Mouse (Mus musculus) testis, adult 2 months (tissue): ENCODE measurements around the gene Erc2. TPM values are rescaled to one million over a fixed set of nuclear protein-coding genes. Genes with fewer than 3 reads are reported as not detected.

Source experiments
- H3K27ac ChIP-seq: fragments of 200-500 bp; 2 replicates; pipeline ENCODE4 v1.5.1; 2012; ENCODE audit warnings: low read depth, low read length; ENCODE audit not compliant: control insufficient read depth, insufficient read depth
- H3K27me3 ChIP-seq: fragments of 200-500 bp; 2 replicates; pipeline ENCODE4 v1.6.1; 2012; ENCODE audit warnings: mild to moderate bottlenecking, low read length, moderate library complexity; ENCODE audit not compliant: control insufficient read depth, insufficient read depth
- H3K36me3 ChIP-seq: fragments of 200-500 bp; 2 replicates; pipeline ENCODE4 v1.6.1; 2012; ENCODE audit warnings: mild to moderate bottlenecking, low read length; ENCODE audit not compliant: control insufficient read depth, insufficient read depth
- H3K4me1 ChIP-seq: fragments of 200-500 bp; 2 replicates; pipeline ENCODE4 v1.6.1; 2012; ENCODE audit warnings: low read length; ENCODE audit not compliant: control insufficient read depth, insufficient read depth
- H3K4me3 ChIP-seq: fragments of 200-500 bp; 2 replicates; pipeline ENCODE4 v1.5.1; 2012; ENCODE audit warnings: low read depth, mild to moderate bottlenecking, low read length, moderate library complexity, mixed read lengths; ENCODE audit not compliant: control insufficient read depth
- CTCF ChIP-seq: fragments of 200-500 bp; IDR thresholded peaks from 2 replicates; pipeline ENCODE4 v1.5.1; 2012; ENCODE audit warnings: low read depth, mild to moderate bottlenecking, inconsistent platforms, low read length, moderate library complexity; ENCODE audit not compliant: control insufficient read depth, insufficient read depth, insufficient replicate concordance
- POLR2A ChIP-seq: fragments of 200-500 bp; IDR thresholded peaks from 2 replicates; pipeline ENCODE4 v1.6.1; 2012; ENCODE audit warnings: low read depth, mild to moderate bottlenecking, inconsistent platforms, low read length, moderate library complexity; ENCODE audit not compliant: control insufficient read depth
- polyA plus RNA-seq: library from polyadenylated mRNA; depleted of rRNA; stranded (reverse); fragments of >200 nt; gene quantifications from 2 replicates; pipeline ENCODE4 v1.2.3, GENCODE M21; 2012

Erc2 gene
- polyA plus RNA-seq, 1 experiment: 2.4 TPM

DNA sequence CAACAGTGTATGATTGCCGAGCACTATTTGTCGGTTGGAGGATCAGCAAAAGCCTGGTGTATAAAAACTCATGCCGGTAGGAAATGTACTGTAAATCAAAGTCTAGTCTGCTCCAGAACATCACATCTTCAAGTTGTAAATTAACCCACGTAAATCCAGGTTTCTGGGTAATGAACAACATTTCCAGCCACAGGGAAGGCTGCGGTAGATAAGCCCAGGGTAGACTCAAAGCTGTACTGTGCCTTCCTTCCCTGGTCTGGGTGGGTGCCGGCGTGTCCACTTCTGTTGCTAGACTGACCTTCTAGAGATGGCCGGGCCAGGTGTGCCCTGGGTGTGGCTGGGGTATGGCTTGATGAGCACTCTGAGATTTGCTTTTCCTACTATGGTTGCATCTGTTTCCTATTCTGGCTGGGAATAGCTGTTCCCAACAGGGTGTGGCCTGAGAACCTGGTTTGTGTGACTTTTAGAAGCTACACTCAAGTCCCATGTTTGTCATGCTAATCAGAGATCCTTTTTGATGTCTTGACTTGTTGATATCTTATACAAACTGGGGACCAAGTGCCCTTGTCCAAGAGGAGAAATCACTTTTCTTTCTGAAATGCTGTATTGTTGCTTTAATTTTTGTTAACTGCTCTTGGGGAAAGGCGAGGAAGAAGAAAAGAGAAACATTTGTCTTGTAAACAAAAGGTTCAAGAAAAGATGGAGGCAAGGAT lies 616.3 kb downstream of the Erc2 start:
- H3K27ac ChIP-seq: no peak overlapping the region
- H3K27me3 ChIP-seq: no peaks in the 10 kb centered on the region
- H3K4me3 ChIP-seq: no peak overlapping the region
- no peaks in the 10 kb centered on the region for H3K4me1 ChIP-seq
- no peaks in the 10 kb centered on the region for H3K36me3 ChIP-seq
- TF ChIP-seq POLR2A (no peak), CTCF (no peak)

DNA sequence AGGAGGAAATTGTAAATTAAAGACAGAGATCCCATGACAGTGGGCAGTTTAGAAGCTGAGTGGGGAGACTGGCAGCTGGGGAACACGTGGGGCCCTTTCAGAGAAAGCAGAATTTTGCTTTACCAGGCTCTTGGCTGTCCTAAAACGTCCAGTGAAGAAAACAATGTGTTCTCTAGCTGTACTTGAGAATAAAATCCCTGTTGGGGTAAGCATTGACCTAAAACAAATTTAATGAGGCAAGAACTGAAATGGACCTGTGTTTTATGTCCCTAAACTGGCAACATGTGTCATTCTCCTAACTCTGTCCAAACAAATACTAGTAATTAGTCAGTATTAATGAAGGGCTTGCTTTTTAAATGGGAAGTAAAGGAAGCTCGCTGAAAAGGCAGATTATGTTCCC lies 617.9 kb downstream of the Erc2 start:
- TF ChIP-seq CTCF (no peak), POLR2A (no peak)
- H3K27ac ChIP-seq: no peak overlapping the region
- no peaks in the 10 kb centered on the region for H3K27me3 ChIP-seq
- no peaks in the 10 kb centered on the region for H3K36me3 ChIP-seq
- H3K4me1 ChIP-seq: no peaks in the 10 kb centered on the region
- H3K4me3 ChIP-seq: no peak overlapping the region

DNA sequence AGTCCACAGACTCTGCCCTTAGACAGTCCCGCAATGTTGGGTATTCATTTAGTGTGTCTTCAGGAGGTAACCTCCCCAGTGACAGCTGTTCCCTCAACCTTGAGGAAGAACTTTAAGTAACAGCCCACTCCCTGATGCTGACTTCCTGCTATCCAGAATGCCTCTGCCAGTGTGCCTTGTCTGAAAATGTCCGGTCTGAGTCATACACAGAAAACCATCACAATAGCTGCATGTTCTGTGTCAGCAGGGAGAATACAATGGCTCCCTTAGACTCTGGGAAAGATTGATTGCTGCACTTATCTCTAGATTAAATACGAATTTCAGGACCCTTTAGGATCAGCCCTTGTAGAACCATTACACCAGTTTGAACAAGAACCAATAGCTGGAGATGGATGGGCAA lies 620.5 kb downstream of the Erc2 start:
- H3K27me3 ChIP-seq: no peaks in the 10 kb centered on the region

DNA sequence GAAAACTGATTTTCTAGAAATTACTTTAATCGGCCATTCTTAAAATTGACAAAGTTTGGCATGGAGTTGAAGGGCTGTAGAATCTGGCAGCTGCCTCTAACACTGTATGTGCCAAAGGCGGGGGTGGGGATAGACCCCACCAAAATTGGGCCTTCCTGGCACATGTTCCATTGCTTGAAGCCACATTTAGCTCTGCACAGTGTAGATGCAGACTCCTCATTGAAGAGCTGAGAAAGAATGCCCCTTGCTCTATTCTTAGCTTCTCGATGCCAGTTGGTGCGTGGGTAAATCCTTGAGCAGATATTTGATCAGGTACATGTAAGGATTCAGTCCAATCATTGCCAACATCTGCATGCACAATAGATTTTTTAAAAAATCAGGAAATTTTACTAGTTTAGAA lies 621.2 kb downstream of the Erc2 start:
- no peak overlapping the region for H3K27ac ChIP-seq
- TF ChIP-seq CTCF (no peak), POLR2A (no peak)
- no peaks in the 10 kb centered on the region for H3K36me3 ChIP-seq
- no peaks in the 10 kb centered on the region for H3K4me1 ChIP-seq
- no peak overlapping the region for H3K4me3 ChIP-seq
- H3K27me3 ChIP-seq: no peaks in the 10 kb centered on the region

More for the DNA sequence above, 620.5 kb downstream of the Erc2 start:
- no peak for TF ChIP-seq CTCF
- Histone ChIP-seq H3K4me1 (no peaks in the 10 kb centered on the region), H3K36me3 (no peaks in the 10 kb centered on the region), H3K27ac (no peak overlapping the region), H3K4me3 (no peak overlapping the region)

DNA sequence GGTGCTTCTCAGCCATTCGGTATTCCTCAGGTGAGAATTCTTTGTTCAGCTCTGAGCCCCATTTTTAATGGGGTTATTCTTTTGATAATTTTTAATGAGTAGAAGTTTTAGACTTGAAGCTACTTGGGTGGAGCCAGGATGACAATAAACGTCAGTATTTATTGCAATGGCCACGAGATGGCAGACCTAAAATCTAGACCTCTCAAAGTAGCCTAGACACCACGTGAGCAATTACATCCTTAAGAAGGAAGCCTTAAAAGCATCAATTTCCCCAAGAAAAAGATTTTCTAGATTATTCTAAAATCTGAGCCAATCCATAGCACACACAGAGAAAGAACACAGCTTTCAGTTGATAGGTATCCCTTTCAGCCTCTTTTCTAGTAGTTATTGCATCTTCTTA lies 640.5 kb downstream of the Erc2 start:
- H3K4me1 ChIP-seq: no peaks in the 10 kb centered on the region
- no peaks in the 10 kb centered on the region for H3K36me3 ChIP-seq

DNA sequence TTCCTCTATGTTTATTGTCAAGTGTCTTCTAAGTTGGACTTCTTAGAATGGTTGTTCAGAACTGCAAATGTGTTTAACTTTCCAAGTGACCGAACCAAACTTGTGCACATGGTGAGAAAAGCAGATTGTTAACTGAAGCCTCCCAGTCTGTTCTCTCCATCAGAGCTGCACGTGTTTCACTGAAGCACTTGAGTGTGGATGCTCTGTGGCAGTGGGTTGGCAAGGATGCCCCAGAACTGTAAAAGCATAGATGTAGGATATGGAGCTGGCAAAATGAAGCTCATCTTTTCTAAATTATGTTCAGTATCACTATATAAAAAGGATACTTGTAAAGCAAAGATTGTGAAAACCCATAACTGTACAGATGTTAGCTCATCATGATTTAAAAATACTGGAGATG lies 645.1 kb downstream of the Erc2 start:
- TF ChIP-seq CTCF (no peak), POLR2A (no peak)
- no peak overlapping the region for H3K4me3 ChIP-seq
- no peaks in the 10 kb centered on the region for H3K27me3 ChIP-seq
- no peaks in the 10 kb centered on the region for H3K4me1 ChIP-seq
- no peak overlapping the region for H3K27ac ChIP-seq
- H3K36me3 ChIP-seq: no peaks in the 10 kb centered on the region

More for the DNA sequence above, 640.5 kb downstream of the Erc2 start:
- TF ChIP-seq POLR2A (no peak), CTCF (no peak)
- H3K4me3 ChIP-seq: no peak overlapping the region
- H3K27ac ChIP-seq: no peak overlapping the region
- no peaks in the 10 kb centered on the region for H3K27me3 ChIP-seq

DNA sequence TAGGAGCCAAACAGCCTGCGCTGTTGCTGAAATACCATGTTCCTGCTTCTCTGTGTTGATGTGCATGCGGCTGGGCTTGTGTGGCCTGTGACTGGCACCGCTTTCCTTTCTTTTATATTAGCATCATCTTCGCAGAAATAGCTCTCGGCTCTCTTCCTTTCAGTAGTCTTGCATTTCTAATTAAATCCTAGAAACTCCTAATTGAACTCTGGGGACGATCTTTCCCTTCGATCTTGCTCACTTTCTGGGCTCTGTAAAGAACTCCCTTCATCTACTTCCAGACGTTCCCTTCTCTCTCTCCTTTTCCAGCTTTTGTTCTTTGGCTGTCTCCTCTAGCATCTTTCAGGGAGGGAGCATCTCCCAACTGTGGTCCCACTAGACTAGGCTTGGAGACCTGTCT lies 649.6 kb downstream of the Erc2 start:
- no peaks in the 10 kb centered on the region for H3K36me3 ChIP-seq
- H3K4me3 ChIP-seq: no peak overlapping the region
- TF ChIP-seq POLR2A (no peak), CTCF (no peak)
- H3K27me3 ChIP-seq: no peaks in the 10 kb centered on the region
- no peaks in the 10 kb centered on the region for H3K4me1 ChIP-seq
- H3K27ac ChIP-seq: no peak overlapping the region
